Mouse (Mus musculus): ENCODE data around the gene Cpa2. TPM values are rescaled to one million over a fixed set of nuclear protein-coding genes. Genes with fewer than 3 reads are reported as not detected.

Cpa2 gene
- polyA plus RNA-seq, 1 experiment from 2014 or later = 2.6 TPM

DNA sequence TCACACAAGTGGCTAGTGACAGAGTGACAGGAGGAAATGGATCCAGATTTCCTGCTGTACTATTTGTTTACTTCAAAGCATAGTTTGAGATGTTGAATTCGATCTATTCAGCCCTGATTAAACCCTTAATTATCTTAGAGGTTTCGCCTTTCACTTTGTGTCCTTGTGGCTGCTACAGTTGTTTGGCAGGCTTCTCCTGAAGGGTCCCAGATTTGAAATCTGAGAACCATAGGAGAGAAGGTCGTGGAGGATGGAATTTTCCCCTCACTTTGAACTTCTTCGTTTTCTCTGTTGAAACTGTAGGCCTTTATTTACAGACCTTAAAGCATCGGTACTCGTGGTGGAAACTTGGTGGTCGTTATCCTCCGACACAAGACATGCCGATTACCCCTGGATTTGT lies 27.1 kb upstream of the Cpa2 start:
- ATAC-seq (ENCODE audit: low FRiP score, low TSS enrichment) = no peak
- Histone ChIP-seq H3K9ac (ENCODE audit: low read length) (no peak overlapping the region), H3K9me3 (ENCODE audit: control insufficient read depth, low read length) (no peaks in the 10 kb centered on the region), H3K27ac (replicated peaks) (no peak overlapping the region), H3K4me3 (ENCODE audit: low read depth, low read length) (no peak overlapping the region), H3K36me3 (ENCODE audit: control insufficient read depth, insufficient read depth, low read length) (no peaks in the 10 kb centered on the region), H3K27me3 (ENCODE audit: control insufficient read depth, insufficient read depth, low read length) (no peaks in the 10 kb centered on the region), H3K4me2 (replicated peaks; ENCODE audit: low read depth) (no peak overlapping the region), H3K4me1 (replicated peaks; ENCODE audit: control insufficient read depth, insufficient read depth) (peaks cover 4% of the 10 kb centered on the region)
- DNase-seq (ENCODE audit: low spot score) = no peak
- TF ChIP-seq EP300 (optimal IDR thresholded peaks at IDR 0.05) = no peak
- TF ChIP-seq CTCF (IDR thresholded peaks at IDR 0.05; ENCODE audit: low read depth) = no peak
- 15% methylated on average over 9 of the region's 9 CpGs for WGBS

DNA sequence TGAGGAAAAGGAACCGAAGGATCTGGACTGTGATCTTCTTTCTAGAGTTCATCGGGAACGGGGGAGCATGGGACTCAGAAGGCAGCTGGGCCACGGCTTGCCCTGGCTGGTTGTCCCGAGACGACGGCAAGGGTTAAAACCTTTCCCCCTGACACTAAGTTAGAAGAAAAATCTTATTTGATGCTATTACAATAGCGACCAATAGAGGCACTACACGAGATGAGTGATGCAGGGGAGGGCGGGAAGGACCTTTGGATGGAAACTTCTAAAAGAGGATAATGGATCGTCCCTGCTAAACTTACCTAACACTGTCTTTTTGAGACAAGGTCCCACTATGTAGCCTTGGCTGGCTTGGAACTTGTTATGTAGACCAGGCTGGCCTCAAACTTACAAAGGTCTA lies 21.0 kb upstream of the Cpa2 start:
- Histone ChIP-seq H3K4me3 (ENCODE audit: low read depth, low read length) (no peak overlapping the region), H3K9ac (ENCODE audit: low read length) (no peak overlapping the region), H3K27ac (replicated peaks) (no peak overlapping the region), H3K4me2 (replicated peaks; ENCODE audit: low read depth) (no peak overlapping the region), H3K4me1 (replicated peaks; ENCODE audit: control insufficient read depth, insufficient read depth) (no peaks in the 10 kb centered on the region), H3K9me3 (ENCODE audit: control insufficient read depth, low read length) (no peaks in the 10 kb centered on the region), H3K36me3 (ENCODE audit: control insufficient read depth, insufficient read depth, low read length) (no peaks in the 10 kb centered on the region), H3K27me3 (ENCODE audit: control insufficient read depth, insufficient read depth, low read length) (no peaks in the 10 kb centered on the region)
- ATAC-seq (ENCODE audit: low FRiP score, low TSS enrichment) (no peak), DNase-seq (ENCODE audit: low spot score) (no peak)
- no peak for TF ChIP-seq EP300 (optimal IDR thresholded peaks at IDR 0.05)
- TF ChIP-seq CTCF (IDR thresholded peaks at IDR 0.05; ENCODE audit: low read depth) = peak; percentile 50
- WGBS = 59% methylated on average over 11 of the region's 11 CpGs

DNA sequence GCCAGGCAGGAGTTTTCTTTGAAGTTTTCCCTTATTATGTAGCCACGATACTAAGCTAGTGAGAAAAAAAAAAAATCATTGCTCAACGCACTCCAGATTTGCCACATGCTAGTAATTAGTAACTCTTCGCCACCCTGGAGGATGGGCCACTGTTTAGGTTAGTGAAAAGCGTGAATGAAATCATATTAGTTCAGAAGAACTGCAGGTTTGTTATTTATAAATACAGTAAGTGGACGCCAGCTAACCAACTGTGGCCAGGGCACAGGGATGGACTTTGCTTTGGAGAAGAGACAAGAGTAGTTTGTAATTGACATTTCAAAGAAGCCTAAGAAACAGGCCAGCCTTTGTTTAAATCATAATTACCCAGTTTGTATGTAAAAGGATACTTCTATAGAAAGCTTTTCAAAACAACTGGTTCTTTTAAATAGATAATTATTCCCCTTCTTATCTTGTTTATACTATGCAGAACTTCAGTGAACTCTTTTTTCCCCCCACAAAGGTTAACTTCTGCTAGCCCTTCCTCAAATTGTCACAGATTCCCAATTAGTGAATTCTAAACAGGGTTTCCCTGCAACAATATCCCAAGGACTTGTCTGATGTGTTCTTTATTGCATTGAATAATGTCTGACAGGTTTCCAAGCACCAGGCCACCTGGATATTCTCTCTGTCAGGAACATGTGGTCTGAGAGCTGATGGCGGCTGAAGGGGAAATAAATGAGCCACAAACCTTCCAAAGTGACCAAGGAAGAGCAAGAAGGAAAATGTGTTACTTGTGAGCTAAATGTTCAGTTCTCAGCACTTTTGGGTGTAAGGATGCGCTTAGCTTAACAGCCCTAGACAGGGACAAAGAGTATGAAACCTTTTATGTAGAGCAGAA lies 15.7 kb upstream of the Cpa2 start:
- no peak for DNase-seq (ENCODE audit: low spot score)
- Histone ChIP-seq H3K36me3 (ENCODE audit: control insufficient read depth, insufficient read depth, low read length) (no peaks in the 10 kb centered on the region), H3K27ac (replicated peaks) (no peak overlapping the region), H3K9me3 (ENCODE audit: control insufficient read depth, low read length) (no peaks in the 10 kb centered on the region), H3K4me3 (ENCODE audit: low read depth, low read length) (no peak overlapping the region), H3K4me1 (replicated peaks; ENCODE audit: control insufficient read depth, insufficient read depth) (no peaks in the 10 kb centered on the region), H3K9ac (ENCODE audit: low read length) (no peak overlapping the region), H3K27me3 (ENCODE audit: control insufficient read depth, insufficient read depth, low read length) (no peaks in the 10 kb centered on the region), H3K4me2 (replicated peaks; ENCODE audit: low read depth) (no peak overlapping the region)
- no peak for ATAC-seq (ENCODE audit: low FRiP score, low TSS enrichment)
- WGBS = 63% methylated on average over 7 of the region's 7 CpGs
- TF ChIP-seq EP300 (optimal IDR thresholded peaks at IDR 0.05) = no peak
- no peak for TF ChIP-seq CTCF (IDR thresholded peaks at IDR 0.05; ENCODE audit: low read depth)

DNA sequence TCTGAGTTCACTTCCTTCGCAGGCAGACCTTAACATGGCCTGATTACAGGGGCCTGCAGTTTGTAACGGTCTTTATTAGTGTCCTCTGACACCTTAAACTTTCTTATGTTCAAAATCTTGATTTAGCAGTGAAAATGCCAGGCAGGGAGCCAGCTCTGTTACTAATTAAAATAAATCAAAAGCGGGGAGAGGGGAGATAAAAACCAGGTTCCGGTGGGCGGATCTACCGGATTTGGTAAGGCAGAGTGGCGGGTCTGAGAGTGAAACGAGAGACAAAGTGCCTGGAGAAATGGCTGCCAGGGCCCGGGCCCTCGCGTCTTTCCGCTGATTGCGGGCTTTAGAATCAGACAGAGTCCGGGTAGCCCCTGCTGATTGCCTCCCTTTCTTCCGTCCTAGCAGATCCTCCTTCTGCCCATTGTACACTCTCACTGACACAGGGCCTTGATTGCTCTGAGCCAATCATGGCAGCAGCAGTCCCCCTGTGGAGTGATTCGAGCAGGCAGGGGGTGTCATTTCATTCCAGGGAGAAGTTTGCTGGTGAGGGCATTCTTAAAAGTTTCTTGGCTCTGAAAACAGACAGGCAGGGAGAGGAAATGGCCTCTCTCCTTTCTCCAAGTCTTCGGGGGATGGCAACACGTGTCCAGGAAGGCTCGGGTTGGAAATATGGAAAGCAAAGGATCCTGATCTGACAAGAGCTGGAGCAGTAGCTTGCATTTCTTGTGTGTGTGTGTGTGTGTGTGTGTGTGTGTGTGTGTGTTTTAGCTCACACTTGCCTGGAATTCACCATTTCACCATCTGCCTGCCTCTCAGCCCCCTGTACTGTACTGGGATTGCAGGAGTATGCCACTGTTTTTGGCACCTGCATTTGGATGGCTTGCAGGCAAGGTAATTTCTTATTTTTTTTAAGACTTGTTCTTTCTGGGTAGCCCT lies 14.5 kb upstream of the Cpa2 start:
- Histone ChIP-seq H3K9ac (ENCODE audit: low read length) (no peak overlapping the region), H3K4me2 (replicated peaks; ENCODE audit: low read depth) (0 out of 2 replicates have a peak overlapping the region, but pooled peaks have one; percentile 4), H3K9me3 (ENCODE audit: control insufficient read depth, low read length) (no peaks in the 10 kb centered on the region), H3K36me3 (ENCODE audit: control insufficient read depth, insufficient read depth, low read length) (no peaks in the 10 kb centered on the region), H3K27me3 (ENCODE audit: control insufficient read depth, insufficient read depth, low read length) (no peaks in the 10 kb centered on the region), H3K4me1 (replicated peaks; ENCODE audit: control insufficient read depth, insufficient read depth) (no peaks in the 10 kb centered on the region), H3K27ac (replicated peaks) (peak overlapping the region; percentile 78), H3K4me3 (ENCODE audit: low read depth, low read length) (no peak overlapping the region)
- ATAC-seq (ENCODE audit: low FRiP score, low TSS enrichment) (no peak), DNase-seq (ENCODE audit: low spot score) (peak; percentile 22)
- WGBS = 27% methylated on average over 19 of the region's 19 CpGs
- TF ChIP-seq EP300 (optimal IDR thresholded peaks at IDR 0.05) (no peak), CTCF (IDR thresholded peaks at IDR 0.05; ENCODE audit: low read depth) (no peak; the same call in 1 of the 2 replicates)

DNA sequence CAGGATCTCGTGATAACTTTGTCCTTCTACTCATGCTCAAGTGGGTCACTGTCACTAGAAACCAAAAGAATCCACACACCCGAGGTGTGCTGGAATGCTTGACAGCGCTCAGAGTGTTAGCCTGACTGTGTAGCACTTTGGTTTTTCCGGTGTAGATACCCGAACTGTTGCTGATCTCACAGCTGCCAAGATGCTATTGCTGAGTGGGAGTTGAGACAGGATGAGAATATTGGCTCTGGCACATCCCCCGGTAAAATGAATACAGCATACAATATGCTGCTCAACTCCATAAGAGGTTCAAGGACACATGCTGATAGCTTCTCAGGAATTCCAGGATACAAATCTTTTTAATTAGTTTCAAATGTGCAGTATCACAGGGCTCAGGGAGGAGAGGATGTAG lies 12.6 kb upstream of the Cpa2 start:
- Histone ChIP-seq H3K27me3 (ENCODE audit: control insufficient read depth, insufficient read depth, low read length) (no peaks in the 10 kb centered on the region), H3K36me3 (ENCODE audit: control insufficient read depth, insufficient read depth, low read length) (no peaks in the 10 kb centered on the region), H3K4me1 (replicated peaks; ENCODE audit: control insufficient read depth, insufficient read depth) (no peaks in the 10 kb centered on the region), H3K9ac (ENCODE audit: low read length) (no peak overlapping the region), H3K4me2 (replicated peaks; ENCODE audit: low read depth) (no peak overlapping the region), H3K27ac (replicated peaks) (no peak overlapping the region), H3K9me3 (ENCODE audit: control insufficient read depth, low read length) (no peaks in the 10 kb centered on the region), H3K4me3 (ENCODE audit: low read depth, low read length) (no peak overlapping the region)
- no peak for DNase-seq (ENCODE audit: low spot score)
- 59% methylated on average over 6 of the region's 6 CpGs for WGBS
- TF ChIP-seq EP300 (optimal IDR thresholded peaks at IDR 0.05) = no peak
- TF ChIP-seq CTCF (IDR thresholded peaks at IDR 0.05; ENCODE audit: low read depth) = no peak
- no peak for ATAC-seq (ENCODE audit: low FRiP score, low TSS enrichment)
